Mouse (Mus musculus): ENCODE data around the gene Ucp3. TPM values are rescaled to one million over a fixed set of nuclear protein-coding genes. Genes with fewer than 3 reads are reported as not detected.

The Ucp3 gene
- polyA plus RNA-seq, 1 experiment from 2014 or later: not detected

GRCm38 (mm10) chr7:100503076-100503475 is 30.3 kb downstream of the Ucp3 start:
- H3K36me3 ChIP-seq: peaks cover 5% of the 10 kb centered on the region; the same call in 1 of the 2 replicates
- H3K4me3 ChIP-seq: no peak overlapping the region
- no peaks in the 10 kb centered on the region for H3K4me1 ChIP-seq
- no peak overlapping the region for H3K9ac ChIP-seq (replicated peaks)
- H3K9me3 ChIP-seq: no peaks in the 10 kb centered on the region
- H3K27ac ChIP-seq (replicated peaks): no peak overlapping the region
- no peak overlapping the region for H3K4me2 ChIP-seq (replicated peaks)
- 0 out of 2 replicates have a peak, but pooled peaks cover 2% of the 10 kb centered on the region for H3K27me3 ChIP-seq
- no peak for ATAC-seq (ENCODE audit: low FRiP score, low read depth)
- 92% methylated on average over 5 of the region's 5 CpGs for WGBS

- no peak for ATAC-seq (ENCODE audit: low FRiP score, low read depth)
- H3K27ac ChIP-seq (replicated peaks): no peak overlapping the region
- H3K36me3 ChIP-seq: no peaks in the 10 kb centered on the region
- H3K9ac ChIP-seq (replicated peaks): no peak overlapping the region
- H3K27me3 ChIP-seq: 0 out of 2 replicates have a peak, but pooled peaks cover 2% of the 10 kb centered on the region
- no peaks in the 10 kb centered on the region for H3K4me1 ChIP-seq
- no peak overlapping the region for H3K4me2 ChIP-seq (replicated peaks)
- no peaks in the 10 kb centered on the region for H3K9me3 ChIP-seq
- no peak overlapping the region for H3K4me3 ChIP-seq
- WGBS: 86% methylated on average over 13 of the region's 13 CpGs
These were observed 32.1 kb downstream of the Ucp3 start for GRCm38 (mm10) chr7:100504740-100505487.

- Histone ChIP-seq H3K4me3 (no peak overlapping the region), H3K9ac (replicated peaks) (no peak overlapping the region), H3K4me2 (replicated peaks) (no peak overlapping the region), H3K27ac (replicated peaks) (no peak overlapping the region), H3K9me3 (no peaks in the 10 kb centered on the region), H3K4me1 (no peaks in the 10 kb centered on the region), H3K36me3 (no peaks in the 10 kb centered on the region), H3K27me3 (0 out of 2 replicates have a peak, but pooled peaks cover 2% of the 10 kb centered on the region)
- WGBS: 77% methylated on average over 4 of the region's 4 CpGs
- no peak for ATAC-seq (ENCODE audit: low FRiP score, low read depth)
These were observed 33.7 kb downstream of the Ucp3 start for GRCm38 (mm10) chr7:100506494-100506893.

GRCm38 (mm10) chr7:100508670-100509069 is 35.9 kb downstream of the Ucp3 start:
- no peak overlapping the region for H3K9ac ChIP-seq (replicated peaks)
- ATAC-seq (ENCODE audit: low FRiP score, low read depth): no peak

GRCm38 (mm10) chr7:100511602-100512001 is 38.8 kb downstream of the Ucp3 start:
- Histone ChIP-seq H3K4me1 (no peaks in the 10 kb centered on the region), H3K9me3 (no peaks in the 10 kb centered on the region), H3K27ac (replicated peaks) (no peak overlapping the region), H3K9ac (replicated peaks) (no peak overlapping the region), H3K27me3 (peaks cover 2% of the 10 kb centered on the region; the same call in 1 of the 2 replicates), H3K4me2 (replicated peaks) (no peak overlapping the region), H3K4me3 (no peak overlapping the region), H3K36me3 (no peaks in the 10 kb centered on the region)
- 89% methylated on average over 8 of the region's 8 CpGs for WGBS
- ATAC-seq (ENCODE audit: low FRiP score, low read depth): no peak

More at GRCm38 (mm10) chr7:100508670-100509069, 35.9 kb downstream of the Ucp3 start:
- Histone ChIP-seq H3K4me2 (replicated peaks) (no peak overlapping the region), H3K36me3 (no peaks in the 10 kb centered on the region), H3K27me3 (peaks cover 2% of the 10 kb centered on the region; the same call in 1 of the 2 replicates), H3K4me3 (no peak overlapping the region), H3K4me1 (no peaks in the 10 kb centered on the region), H3K9me3 (no peaks in the 10 kb centered on the region), H3K27ac (replicated peaks) (no peak overlapping the region)
- 79% methylated on average over 3 of the region's 3 CpGs for WGBS

- no peak for ATAC-seq (ENCODE audit: low FRiP score, low read depth)
- Histone ChIP-seq H3K9ac (replicated peaks) (no peak within 1 kb of the TSS), H3K9me3 (no peaks in the 10 kb centered on the region), H3K27me3 (no peaks in the 10 kb centered on the region; the same call in 1 of the 2 replicates), H3K4me1 (no peaks in the 10 kb centered on the region), H3K27ac (replicated peaks) (no peak within 1 kb of the TSS), H3K4me3 (no peak within 1 kb of the TSS), H3K36me3 (no peaks in the 10 kb centered on the region), H3K4me2 (replicated peaks) (no peak within 1 kb of the TSS)
- 51% methylated on average over 11 of the region's 11 CpGs for WGBS
These were observed 41.8 kb downstream of the Ucp3 start, which contains the start of gene Dnajb13 for GRCm38 (mm10) chr7:100514573-100514972. TSS of gene Dnajb13 (minus strand) at chr7:100514960.

- WGBS: 70% methylated on average over 7 of the region's 7 CpGs
These were observed 47.4 kb downstream of the Ucp3 start for GRCm38 (mm10) chr7:100520204-100520603.

GRCm38 (mm10) chr7:100520663-100521285 is 48.0 kb downstream of the Ucp3 start:
- Histone ChIP-seq H3K27me3 (no peaks in the 10 kb centered on the region), H3K4me2 (replicated peaks) (no peak overlapping the region), H3K4me1 (no peaks in the 10 kb centered on the region), H3K27ac (replicated peaks) (no peak overlapping the region), H3K9me3 (no peaks in the 10 kb centered on the region), H3K36me3 (no peaks in the 10 kb centered on the region), H3K4me3 (no peak overlapping the region), H3K9ac (replicated peaks) (no peak overlapping the region)
- 22% methylated on average over 10 of the region's 10 CpGs for WGBS
- 0 out of 2 replicates have a peak, but pooled peaks have one; percentile 47 for ATAC-seq (ENCODE audit: low FRiP score, low read depth)

More at GRCm38 (mm10) chr7:100520204-100520603, 47.4 kb downstream of the Ucp3 start:
- no peaks in the 10 kb centered on the region for H3K27me3 ChIP-seq
- no peak overlapping the region for H3K4me3 ChIP-seq
- no peak overlapping the region for H3K9ac ChIP-seq (replicated peaks)
- no peaks in the 10 kb centered on the region for H3K36me3 ChIP-seq
- H3K27ac ChIP-seq (replicated peaks): no peak overlapping the region
- no peak overlapping the region for H3K4me2 ChIP-seq (replicated peaks)
- H3K9me3 ChIP-seq: no peaks in the 10 kb centered on the region
- no peak for ATAC-seq (ENCODE audit: low FRiP score, low read depth)
- H3K4me1 ChIP-seq: no peaks in the 10 kb centered on the region

- H3K27ac ChIP-seq (replicated peaks): no peak overlapping the region
- H3K4me2 ChIP-seq (replicated peaks): no peak overlapping the region
- ATAC-seq (ENCODE audit: low FRiP score, low read depth): no peak
- H3K4me3 ChIP-seq: no peak overlapping the region
- no peaks in the 10 kb centered on the region for H3K36me3 ChIP-seq
- H3K9ac ChIP-seq (replicated peaks): no peak overlapping the region
- WGBS: 69% methylated on average over 3 of the region's 3 CpGs
- no peaks in the 10 kb centered on the region for H3K27me3 ChIP-seq
- no peaks in the 10 kb centered on the region for H3K9me3 ChIP-seq
- no peaks in the 10 kb centered on the region for H3K4me1 ChIP-seq
These were observed 49.4 kb downstream of the Ucp3 start for GRCm38 (mm10) chr7:100522222-100522621.

- H3K4me1 ChIP-seq: no peaks in the 10 kb centered on the region
- no peak overlapping the region for H3K27ac ChIP-seq (replicated peaks)
- no peak overlapping the region for H3K4me3 ChIP-seq
- H3K9me3 ChIP-seq: no peaks in the 10 kb centered on the region
- H3K4me2 ChIP-seq (replicated peaks): no peak overlapping the region
- H3K36me3 ChIP-seq: no peaks in the 10 kb centered on the region
- H3K27me3 ChIP-seq: no peaks in the 10 kb centered on the region
- 78% methylated on average over 8 of the region's 8 CpGs for WGBS
- no peak overlapping the region for H3K9ac ChIP-seq (replicated peaks)
- no peak for ATAC-seq (ENCODE audit: low FRiP score, low read depth)
These were observed 51.9 kb downstream of the Ucp3 start for GRCm38 (mm10) chr7:100524669-100525068.

GRCm38 (mm10) chr7:100530766-100531165 is 58.0 kb downstream of the Ucp3 start:
- Histone ChIP-seq H3K9me3 (no peaks in the 10 kb centered on the region), H3K9ac (replicated peaks) (no peak overlapping the region), H3K4me3 (no peak overlapping the region), H3K27ac (replicated peaks) (no peak overlapping the region), H3K4me2 (replicated peaks) (no peak overlapping the region), H3K27me3 (no peaks in the 10 kb centered on the region), H3K4me1 (no peaks in the 10 kb centered on the region), H3K36me3 (no peaks in the 10 kb centered on the region)
- ATAC-seq (ENCODE audit: low FRiP score, low read depth): no peak
- WGBS: 88% methylated on average over 5 of the region's 5 CpGs

- Histone ChIP-seq H3K9ac (replicated peaks) (no peak overlapping the region), H3K36me3 (no peaks in the 10 kb centered on the region), H3K9me3 (no peaks in the 10 kb centered on the region), H3K27ac (replicated peaks) (no peak overlapping the region), H3K4me1 (peaks cover 12% of the 10 kb centered on the region), H3K27me3 (no peaks in the 10 kb centered on the region), H3K4me2 (replicated peaks) (no peak overlapping the region), H3K4me3 (no peak overlapping the region)
- 71% methylated on average over 2 of the region's 2 CpGs for WGBS
- ATAC-seq (ENCODE audit: low FRiP score, low read depth): no peak
These were observed 60.7 kb downstream of the Ucp3 start for GRCm38 (mm10) chr7:100533503-100533902.

Data from midbrain, embryonic 12.5 days (tissue).